Mouse (Mus musculus) v-Abl transformed pro-B cells (cell line): ENCODE measurements around the gene Taf1d.

ENCODE experiments used
- in situ Hi-C, 2 experiments: fragments of 400-800 bp; cut with MboI; formaldehyde crosslinking; loops; one replicate each; pipeline ENCODE4 v1.15.1; 2025; ENCODE audit not compliant: unreplicated experiment in 2 of 2

Gene Taf1d

GRCm38 (mm10) chr9:15365856-15366255, 59.8 kb downstream of the Taf1d start:
- in situ Hi-C loops, result loop anchor here (5.0 to 10.0 kb wide), 5 partner anchors 119 to 521 kb away; partner anchors contain the start of gene Smco4 (in 1 of the 2)

- in situ Hi-C loops, result loop anchor here (5.0 to 10.0 kb wide), 5 partner anchors 119 to 521 kb away; partner anchors contain the start of gene Smco4 (in 1 of the 2)
These were observed 60.2 kb downstream of the Taf1d start for GRCm38 (mm10) chr9:15366260-15366659.
